Mouse (Mus musculus): ENCODE data around the gene Gm9936.

GRCm38 (mm10) chr5:114829740-114830139 lies 28.7 kb downstream of the Gm9936 start:
- TF ChIP-seq ZC3H11A (IDR thresholded peaks at IDR 0.05; ENCODE audit: borderline replicate concordance, low read depth, low read length) (no peak), HCFC1 (IDR thresholded peaks at IDR 0.05; ENCODE audit: borderline replicate concordance, insufficient read depth, low read length) (no peak), ZNF384 (IDR thresholded peaks at IDR 0.05; ENCODE audit: low read depth, low read length) (no peak)

All from ES-E14 (cell line).